Mouse (Mus musculus): ENCODE measurements around the gene Carns1.
A peak's percentile ranks its signal among the peaks of the same experiment; 100 is the strongest.
"Not testable (repeated sequence)": the region's sequence is repeated elsewhere in the genome, so short reads cannot be mapped to it uniquely, and the experiment has no call there.

Carns1 gene

GRCm38 (mm10) chr19:4125741-4126696, 49.3 kb downstream of the Carns1 start, which contains the start of gene Aip:
Aip (minus strand) TSS chr19:4125858.
- DNase-seq: peak; percentile 97

DNA sequence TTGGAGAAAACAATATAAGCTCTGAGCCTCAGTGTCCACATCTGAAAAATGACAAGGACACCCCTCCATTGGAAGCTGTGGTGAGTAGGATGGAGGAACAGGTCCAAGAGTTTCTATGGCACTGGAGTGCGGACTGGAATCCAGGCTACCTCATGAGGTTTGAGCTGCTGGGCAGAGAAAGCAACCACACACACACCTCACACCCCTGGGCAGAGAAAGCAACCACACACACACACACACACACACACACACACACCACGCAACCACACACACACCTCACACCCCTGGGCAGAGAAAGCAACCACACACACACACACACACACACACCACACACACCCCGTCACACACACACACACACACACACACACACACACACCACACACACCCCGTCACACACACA, 50.0 kb downstream of the Carns1 start:
- not testable (repeated sequence) for DNase-seq

- DNase-seq: no peak
Measured at GRCm38 (mm10) chr19:4124432-4124831, 50.8 kb downstream of the Carns1 start.

GRCm38 (mm10) chr19:4122411-4123370, 52.6 kb downstream of the Carns1 start:
- no peak for DNase-seq

DNA sequence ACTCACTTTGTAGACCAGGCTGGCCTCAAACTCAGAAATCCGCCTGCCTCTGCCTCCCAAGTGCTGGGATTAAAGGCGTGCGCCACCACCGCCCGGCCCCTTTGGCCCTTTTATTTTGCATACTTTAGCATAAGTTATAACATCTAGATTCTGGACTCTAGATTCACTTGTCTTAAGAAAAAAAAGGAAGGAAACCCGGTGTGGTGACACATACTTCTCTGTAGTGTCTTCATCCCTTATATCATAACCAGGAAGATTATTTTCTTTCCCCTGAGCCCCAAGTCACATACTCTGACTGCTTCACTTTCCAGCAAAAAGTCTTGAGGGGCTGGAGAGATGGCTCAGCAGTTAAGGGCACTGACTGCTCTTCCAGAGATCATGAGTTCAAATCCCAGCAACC, 53.4 kb downstream of the Carns1 start:
- DNase-seq: not testable (repeated sequence)

DNA sequence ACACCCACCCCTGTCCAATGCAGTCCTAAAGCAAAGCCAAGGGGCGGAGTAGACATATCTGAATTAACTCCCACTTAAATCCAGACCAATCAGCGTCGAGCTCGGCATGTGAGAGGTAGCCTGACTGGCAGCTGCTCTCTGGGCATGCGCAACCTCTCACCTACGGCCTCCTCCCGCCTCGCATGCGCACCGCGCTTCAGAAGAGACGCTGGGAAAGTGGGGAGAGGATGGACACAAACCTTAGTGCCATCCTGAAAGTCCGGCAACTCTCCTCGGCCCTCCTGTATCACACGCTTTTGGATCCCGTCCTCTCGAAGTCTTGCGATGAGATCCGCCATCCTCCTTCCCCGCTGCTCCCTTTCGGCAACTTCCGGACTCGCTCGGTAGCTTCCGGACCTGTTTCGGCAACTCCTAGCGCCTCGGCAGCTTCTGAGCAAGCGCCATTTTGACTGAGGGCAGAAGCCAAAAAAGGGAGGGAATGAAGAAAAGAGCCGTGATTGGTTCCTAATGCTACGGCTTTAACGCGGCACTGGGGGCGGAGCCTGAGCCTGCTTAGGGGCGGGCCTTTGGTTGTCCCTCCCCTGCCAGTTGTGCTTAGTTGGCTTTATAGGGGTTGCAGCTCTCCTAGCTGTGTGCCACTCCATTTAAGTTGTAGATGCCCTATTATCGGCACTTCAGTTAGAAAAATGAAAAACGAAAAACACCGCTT, 54.0 kb downstream of the Carns1 start:
- peak; percentile 98 for DNase-seq

GRCm38 (mm10) chr19:4120496-4120895, 54.8 kb downstream of the Carns1 start:
- DNase-seq: no peak

- DNase-seq: no peak
Measured at GRCm38 (mm10) chr19:4119716-4120487, 55.4 kb downstream of the Carns1 start.

DNA sequence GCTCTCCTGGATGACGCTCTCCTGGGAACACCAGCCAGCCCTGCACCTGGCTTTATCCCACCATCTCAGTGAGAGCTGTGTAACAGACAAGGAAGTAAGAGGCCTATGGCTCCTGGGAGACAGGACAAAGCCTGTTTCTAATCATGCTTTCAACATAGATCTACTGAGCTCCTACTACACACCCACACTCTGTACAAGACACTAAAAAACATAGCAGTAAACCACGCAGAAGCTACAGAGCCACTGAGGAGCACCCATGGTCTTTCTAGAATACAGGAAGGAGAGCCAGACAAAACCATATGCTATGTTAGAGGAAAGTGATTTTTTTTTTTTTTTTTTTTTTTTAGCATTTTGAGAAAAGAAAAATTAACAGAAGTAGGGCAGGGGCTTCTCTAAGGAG, 56.9 kb downstream of the Carns1 start:
- no peak for DNase-seq

- DNase-seq: no peak
Measured at GRCm38 (mm10) chr19:4117006-4117405, 58.3 kb downstream of the Carns1 start.

DNA sequence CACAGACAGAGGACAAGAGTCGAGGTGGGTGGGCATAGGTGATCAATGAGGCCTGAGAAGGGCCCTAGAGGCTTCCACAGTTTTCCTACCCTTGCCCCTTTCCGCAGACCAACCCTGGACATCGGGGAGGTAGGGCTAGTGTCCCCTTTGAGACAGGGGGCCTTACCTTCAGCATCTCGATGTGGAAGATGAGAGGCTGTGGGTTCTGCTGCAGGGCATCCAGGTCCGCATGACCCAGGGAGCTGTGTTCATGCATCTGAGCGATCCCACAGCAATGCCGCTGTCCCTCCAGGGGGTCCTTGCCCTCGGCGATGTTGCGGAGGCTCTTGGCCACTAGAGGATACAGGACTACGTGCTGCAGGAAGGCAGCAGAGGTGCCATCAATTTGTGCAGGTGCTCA, 59.5 kb downstream of the Carns1 start:
- no peak for DNase-seq

DNA sequence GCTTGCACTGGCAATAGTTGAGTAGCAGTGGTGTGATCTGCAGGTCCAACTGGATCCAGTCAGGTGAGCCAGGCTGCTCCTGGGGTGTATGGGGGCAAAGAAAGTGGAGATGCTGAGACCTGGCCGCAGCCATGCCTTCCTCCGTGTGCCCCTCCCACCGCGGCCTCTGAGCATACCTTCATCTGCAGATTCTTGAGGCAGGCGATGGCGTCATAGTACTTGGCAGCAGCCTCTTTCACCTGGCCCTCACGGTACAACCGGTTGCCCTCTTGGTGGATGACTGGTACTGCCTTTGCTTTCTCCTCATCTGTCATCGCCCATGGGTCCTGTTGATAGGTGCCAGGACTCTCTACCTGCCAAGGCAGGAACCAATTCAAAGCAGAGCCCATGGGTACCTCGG, 60.1 kb downstream of the Carns1 start:
- no peak for DNase-seq

GRCm38 (mm10) chr19:4114551-4114950, 60.7 kb downstream of the Carns1 start:
- DNase-seq: no peak
